Mouse (Mus musculus) liver, postnatal 0 days (tissue): ENCODE data around the gene Gdpd5.

Experiments
- CTCF ChIP-seq: sonication (generic); IDR thresholded peaks from 2 replicates; pipeline ENCODE4 v1.5.1; 2016; ENCODE audit warnings: antibody characterized with exemption, low read depth
- EP300 ChIP-seq: IDR thresholded peaks from 2 replicates; pipeline ENCODE4 v1.6.1; 2016; ENCODE audit warnings: antibody characterized with exemption, low read depth, mild to moderate bottlenecking

DNA sequence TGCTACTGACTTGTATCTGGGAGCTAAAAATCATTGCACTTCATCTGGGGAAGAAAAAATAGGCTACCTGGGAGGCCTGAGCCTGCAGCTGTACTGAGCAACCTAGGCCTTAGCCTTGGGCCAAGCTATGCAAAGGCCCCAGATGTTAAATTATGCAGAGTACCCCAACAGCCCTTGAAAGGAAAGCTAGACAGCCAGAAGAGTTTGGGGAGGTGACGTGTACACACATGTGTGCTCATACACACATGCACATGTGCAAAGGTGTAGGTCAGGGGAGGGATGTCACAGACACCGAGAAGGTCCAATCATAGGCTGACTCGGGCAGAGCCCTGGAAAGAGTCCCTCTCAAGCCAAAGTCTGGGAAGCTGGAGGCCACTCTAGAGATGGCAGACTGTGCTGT lies 46.8 kb downstream of the Gdpd5 start:
- TF ChIP-seq EP300 (no peak), CTCF (no peak)
